Mouse (Mus musculus) lung, postnatal 0 days (tissue): ENCODE data around the gene Patz1.

Experiments
- CTCF ChIP-seq: IDR thresholded peaks from 2 replicates; pipeline ENCODE4 v1.5.1; 2016; ENCODE audit warnings: antibody characterized with exemption, mild to moderate bottlenecking
- EP300 ChIP-seq: IDR thresholded peaks from 2 replicates; pipeline ENCODE4 v1.6.1; 2016; ENCODE audit warnings: antibody characterized with exemption, mild to moderate bottlenecking, control low read depth

DNA sequence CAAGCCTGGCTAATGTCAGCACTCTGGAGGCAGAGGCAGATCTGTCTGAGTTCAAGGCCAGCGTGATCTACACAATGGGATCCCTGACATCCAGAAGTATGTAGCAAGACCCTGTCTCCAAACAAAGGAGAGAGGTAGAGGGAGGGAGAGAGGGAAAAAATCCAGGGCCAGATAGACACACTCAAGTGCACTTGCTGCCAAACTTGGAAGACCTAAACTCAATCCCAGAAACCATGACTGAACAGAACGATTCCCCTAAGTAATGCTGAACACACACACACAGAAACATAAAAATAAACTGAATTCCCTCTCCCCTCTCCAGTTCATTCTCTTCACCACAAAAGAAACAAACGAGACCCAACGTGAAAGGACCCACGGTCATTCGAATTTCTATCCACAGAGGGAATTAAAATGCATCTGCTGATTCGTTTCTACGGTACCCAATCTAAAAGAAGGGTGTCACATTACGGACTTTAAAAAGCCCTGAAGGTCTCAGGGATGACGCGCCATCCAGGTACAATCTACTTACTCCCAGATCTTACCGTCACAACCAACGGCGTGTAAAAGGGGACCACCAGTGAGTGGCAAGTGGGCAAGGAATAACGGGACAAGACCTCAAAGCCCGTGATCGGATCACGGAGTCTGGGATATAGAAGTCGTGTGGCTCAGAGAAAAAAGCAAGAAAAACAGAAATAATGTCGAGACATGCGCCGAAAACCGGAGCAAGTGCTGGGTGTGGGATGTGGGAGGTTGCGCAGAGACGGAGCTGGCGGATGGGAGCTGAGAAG is 23.2 kb upstream of the Patz1 start:
- TF ChIP-seq CTCF: no peak
- TF ChIP-seq EP300: no peak
